10 mouse cellular contexts compared by ENCODE assay signal in genomic region chr1:182618200-182618947, GRCm38 (mm10). TPM values are rescaled to one million over a fixed set of nuclear protein-coding genes. Genes with fewer than 3 reads are reported as not detected.
DNase-seq lines count a peak whose midpoint lies in the region; ATAC-seq and TF ChIP-seq lines count a peak whose summit lies in the region.
"Had no signal": no experiment of that assay in that cellular context is flagged by ENCODE, and none has a peak within 500 bp of the region (broad histone marks: within the 10 kb centered on the region; RNA-seq: fewer than 3 reads in every experiment).

No protein-coding gene starts in this region.

- H3K27ac ChIP-seq in lung, postnatal 0 days (ENCODE audit: low read length) = no peak overlapping the region
- H3K27ac ChIP-seq in forebrain, embryonic 13.5 days = peak overlapping the region; percentile 73
- peak overlapping the region; percentile 60 for H3K27ac ChIP-seq in neural tube, embryonic 15.5 days (replicated peaks)
- no peak overlapping the region for H3K27ac ChIP-seq in liver, postnatal 0 days (ENCODE audit: low read depth)

- TF ChIP-seq EP300 in lung, postnatal 0 days (IDR thresholded peaks at IDR 0.05) = no peak
- TF ChIP-seq EP300 in liver, postnatal 0 days (IDR thresholded peaks at IDR 0.05; ENCODE audit: low read depth) = no peak

- DNase-seq in lung, postnatal 14 days = peak; percentile 20
- DNase-seq in lung, postnatal 0 days (ENCODE audit: low spot score) = no peak
- DNase-seq in lung, postnatal 36 days = peak; percentile 40
- DNase-seq in liver, postnatal 0 days = no peak
- no peak for DNase-seq in heart, adult 11 months
- DNase-seq: right cerebral cortex, postnatal 14 days had no signal

- no peak overlapping the region for H3K4me2 ChIP-seq in lung, postnatal 0 days (replicated peaks; ENCODE audit: low read depth, low read length)
- peak overlapping the region; percentile 50 for H3K4me2 ChIP-seq in forebrain, embryonic 13.5 days
- H3K4me2 ChIP-seq in neural tube, embryonic 15.5 days = peak overlapping the region; percentile 25
- H3K4me2 ChIP-seq in liver, postnatal 0 days (ENCODE audit: low read depth, low read length) = no peak overlapping the region
- H3K4me2 ChIP-seq: liver, embryonic 11.5 days had no signal

- H3K27me3 ChIP-seq in lung, postnatal 0 days (replicated peaks; ENCODE audit: insufficient read depth, low read length) = no peaks in the 10 kb centered on the region
- no peaks in the 10 kb centered on the region for H3K27me3 ChIP-seq in forebrain, embryonic 13.5 days
- no peaks in the 10 kb centered on the region for H3K27me3 ChIP-seq in neural tube, embryonic 15.5 days (replicated peaks)
- no peaks in the 10 kb centered on the region for H3K27me3 ChIP-seq in liver, postnatal 0 days (ENCODE audit: insufficient read depth, low read length)

- H3K9me3 ChIP-seq in lung, postnatal 0 days (ENCODE audit: low read length) = no peaks in the 10 kb centered on the region
- H3K9me3 ChIP-seq in forebrain, embryonic 13.5 days (replicated peaks) = no peaks in the 10 kb centered on the region
- H3K9me3 ChIP-seq in neural tube, embryonic 15.5 days (replicated peaks) = no peaks in the 10 kb centered on the region
- H3K9me3 ChIP-seq in liver, postnatal 0 days (ENCODE audit: low read length) = no peaks in the 10 kb centered on the region

- H3K36me3 ChIP-seq in lung, postnatal 0 days (ENCODE audit: insufficient read depth, low read length) = no peaks in the 10 kb centered on the region
- no peaks in the 10 kb centered on the region for H3K36me3 ChIP-seq in forebrain, embryonic 13.5 days (ENCODE audit: poor library complexity, severe bottlenecking)
- H3K36me3 ChIP-seq in neural tube, embryonic 15.5 days = no peaks in the 10 kb centered on the region
- no peaks in the 10 kb centered on the region for H3K36me3 ChIP-seq in liver, postnatal 0 days (replicated peaks; ENCODE audit: insufficient read depth, low read length)

- H3K4me1 ChIP-seq in lung, postnatal 0 days (ENCODE audit: insufficient read depth, low read depth, low read length) = no peaks in the 10 kb centered on the region
- H3K4me1 ChIP-seq in forebrain, embryonic 13.5 days = peaks cover 17% of the 10 kb centered on the region
- peaks cover 23% of the 10 kb centered on the region for H3K4me1 ChIP-seq in neural tube, embryonic 15.5 days
- H3K4me1 ChIP-seq in liver, postnatal 0 days (ENCODE audit: insufficient read depth) = no peaks in the 10 kb centered on the region

- no peak overlapping the region for H3K9ac ChIP-seq in lung, postnatal 0 days (replicated peaks; ENCODE audit: low read depth)
- peak overlapping the region; percentile 21; the same call in 1 of the 2 replicates for H3K9ac ChIP-seq in forebrain, embryonic 13.5 days
- H3K9ac ChIP-seq in neural tube, embryonic 15.5 days (replicated peaks) = no peak overlapping the region
- no peak overlapping the region for H3K9ac ChIP-seq in liver, postnatal 0 days (replicated peaks)

- no peak for TF ChIP-seq CTCF in lung, postnatal 0 days (IDR thresholded peaks at IDR 0.05)
- no peak for TF ChIP-seq CTCF in liver, postnatal 0 days (IDR thresholded peaks at IDR 0.05; ENCODE audit: low read depth)

- no peak overlapping the region for H3K4me3 ChIP-seq in lung, postnatal 0 days (ENCODE audit: low read depth, low read length)
- H3K4me3 ChIP-seq in forebrain, embryonic 13.5 days = peak overlapping the region; percentile 14; the same call in 1 of the 2 replicates
- no peak overlapping the region for H3K4me3 ChIP-seq in neural tube, embryonic 15.5 days (replicated peaks)
- H3K4me3 ChIP-seq in liver, postnatal 0 days (ENCODE audit: low read depth, low read length) = no peak overlapping the region

- ATAC-seq in lung, postnatal 0 days = no peak
- peak; percentile 86 for ATAC-seq in forebrain, embryonic 13.5 days
- ATAC-seq in neural tube, embryonic 15.5 days (ENCODE audit: low FRiP score) = peak; percentile 82
- ATAC-seq in inflammation-experienced regulatory T-cells, adult 6 months = no peak
- ATAC-seq in liver, postnatal 0 days = no peak

- WGBS in lung, postnatal 0 days = 76% methylated on average over 16 of the region's 16 CpGs
- 20% methylated on average over 16 of the region's 16 CpGs for WGBS in forebrain, embryonic 13.5 days
- 34% methylated on average over 16 of the region's 16 CpGs for WGBS in neural tube, embryonic 15.5 days
- WGBS in liver, postnatal 0 days (ENCODE audit: insufficient replicate concordance) = 77% methylated on average over 16 of the region's 16 CpGs

RNA-seq across cellular contexts. Expression of gene Capn8, which starts 53.6 kb away (rescaled TPM):
- 0.25 and 0.57 TPM in 2 replicates for polyA plus RNA-seq in lung, postnatal 0 days (2015; fragmentation: Nextera tagmentation; extraction: Ambion mirVana)
- polyA plus RNA-seq in forebrain, embryonic 13.5 days (2015; fragmentation: Nextera tagmentation; extraction: Ambion mirVana) = 0.10 and 0.16 TPM in 2 replicates
- 0.08 and 0.28 TPM in 2 replicates for polyA plus RNA-seq in neural tube, embryonic 15.5 days (2015; fragmentation: Nextera tagmentation; extraction: Ambion mirVana)
- polyA plus RNA-seq in inflammation-experienced regulatory T-cells, adult 6 months (2017; shearing (Covaris generic)) = not detected
- 0.06 TPM in 1 of 2 replicates, not detected in the other for polyA plus RNA-seq in liver, postnatal 0 days (2015; fragmentation: Nextera tagmentation; extraction: Ambion mirVana)
- polyA plus RNA-seq: liver, embryonic 11.5 days had no signal

Comparison
In these comparisons a context has a peak if more than half of its experiments do, and no peak if none do; other contexts are left out.
1. DNase-seq: peak in lung, postnatal 14 days (single experiment) and lung, postnatal 36 days (single experiment); none in lung, postnatal 0 days (single experiment), liver, postnatal 0 days (single experiment) and heart, adult 11 months (single experiment).
2. ATAC-seq: peak in forebrain, embryonic 13.5 days (single experiment) and neural tube, embryonic 15.5 days (single experiment); none in lung, postnatal 0 days (single experiment), inflammation-experienced regulatory T-cells, adult 6 months (single experiment) and liver, postnatal 0 days (single experiment).
3. H3K27ac ChIP-seq: peak in forebrain, embryonic 13.5 days (single experiment) and neural tube, embryonic 15.5 days (single experiment); none in lung, postnatal 0 days (single experiment) and liver, postnatal 0 days (single experiment).
4. H3K4me2 ChIP-seq: peak in forebrain, embryonic 13.5 days (single experiment) and neural tube, embryonic 15.5 days (single experiment); none in lung, postnatal 0 days (single experiment) and liver, postnatal 0 days (single experiment).